Mouse (Mus musculus) urinary bladder, adult 2 months (tissue): ENCODE data around the gene Nek2. TPM values are rescaled to one million over a fixed set of nuclear protein-coding genes. Genes with fewer than 3 reads are reported as not detected.

ENCODE experiments used
- DNase-seq: peaks from one replicate; pipeline ENCODE4 v3.0.0; 2022; ENCODE audit warnings: low spot score
- polyA plus RNA-seq: library from polyadenylated mRNA; depleted of rRNA; stranded (reverse); fragments of >200 nt; gene quantifications from 2 replicates; pipeline ENCODE4 v1.2.3, GENCODE M21; 2012; rRNA removed

Nek2 gene
- polyA plus RNA-seq, 1 experiment, result 0.81 TPM

DNA sequence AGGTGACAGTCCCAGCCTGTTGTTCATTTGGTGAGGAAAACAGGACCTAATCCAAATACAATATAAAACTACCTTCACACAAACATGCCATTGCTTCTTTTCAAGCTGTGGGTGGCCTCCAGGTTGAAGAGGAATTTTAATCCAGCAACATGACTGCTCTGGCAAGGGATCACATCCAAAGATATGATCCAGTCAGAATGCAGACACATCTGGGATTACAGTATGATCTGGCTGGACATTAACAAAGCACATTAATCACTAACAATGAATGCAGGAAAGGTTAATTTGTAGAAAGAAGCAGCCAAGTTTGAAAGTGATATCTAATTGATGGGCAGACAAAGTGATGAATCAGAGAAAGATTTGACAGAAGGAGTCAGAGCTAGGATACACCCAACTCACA lies 36.9 kb downstream of the Nek2 start:
- DNase-seq, result no peak

DNA sequence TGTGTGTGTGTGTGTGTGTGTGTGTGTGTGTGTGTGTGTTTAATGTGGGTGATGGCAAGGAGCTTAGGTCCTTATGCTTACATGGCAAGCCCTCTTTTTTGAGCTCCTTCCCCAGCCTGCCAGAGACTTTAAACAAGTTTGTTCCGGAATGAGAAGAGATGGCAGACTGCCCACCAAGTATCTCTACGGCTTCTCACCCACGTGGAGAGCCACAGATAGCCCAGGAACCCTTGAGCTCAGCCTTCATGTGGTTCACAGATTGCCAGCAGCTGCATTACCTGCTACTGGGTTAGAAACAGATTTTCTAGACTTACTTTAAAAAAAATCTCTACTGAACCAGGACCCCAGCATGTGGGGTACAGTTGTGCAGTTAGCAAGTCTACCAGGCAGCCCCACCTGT lies 38.6 kb downstream of the Nek2 start:
- no peak for DNase-seq

DNA sequence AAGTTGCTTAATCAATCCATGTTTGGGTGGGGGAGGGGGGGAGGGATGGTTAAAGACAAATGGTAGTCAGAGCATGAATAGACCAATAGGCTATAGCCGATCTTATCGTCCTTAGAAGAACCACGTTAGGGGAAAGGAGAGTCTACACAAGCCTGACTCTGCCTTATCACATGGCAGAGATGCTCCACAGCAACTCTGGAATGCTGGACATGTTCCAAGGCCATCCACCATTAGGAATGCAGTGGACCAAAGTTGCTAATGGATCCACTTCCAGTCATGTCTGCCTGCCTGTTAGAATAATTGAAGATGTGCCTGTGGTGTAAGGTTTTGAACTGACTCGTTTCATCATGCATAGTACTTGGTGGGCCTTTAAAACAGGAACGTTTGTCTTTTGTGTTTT lies 40.0 kb downstream of the Nek2 start:
- DNase-seq, result no peak

- no peak for DNase-seq
Measured at GRCm38 (mm10) chr1:191863833-191864550, 42.7 kb downstream of the Nek2 start.

DNA sequence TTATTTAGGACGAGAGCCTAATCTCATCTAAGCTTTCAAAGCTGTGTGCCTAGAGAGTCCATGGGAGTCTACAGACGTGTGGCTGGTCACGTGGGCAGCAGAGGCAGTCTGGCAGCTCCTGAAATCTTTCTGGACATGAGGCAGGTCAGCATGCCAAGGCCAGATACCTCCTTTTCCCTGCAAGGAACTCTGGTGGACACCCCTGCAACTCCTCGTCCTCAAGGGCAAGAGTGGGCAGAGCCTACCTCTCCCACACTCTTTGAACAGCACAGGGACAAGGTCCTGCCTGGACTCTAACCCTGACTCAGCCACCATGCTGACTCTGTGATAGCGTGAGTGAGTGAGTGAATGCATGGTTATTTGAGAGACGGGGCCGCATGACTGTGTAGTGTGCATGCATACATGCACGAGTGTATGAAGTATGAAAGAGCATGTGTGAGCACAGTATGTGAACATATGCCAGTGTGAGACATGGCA lies 43.3 kb downstream of the Nek2 start:
- no peak for DNase-seq

DNA sequence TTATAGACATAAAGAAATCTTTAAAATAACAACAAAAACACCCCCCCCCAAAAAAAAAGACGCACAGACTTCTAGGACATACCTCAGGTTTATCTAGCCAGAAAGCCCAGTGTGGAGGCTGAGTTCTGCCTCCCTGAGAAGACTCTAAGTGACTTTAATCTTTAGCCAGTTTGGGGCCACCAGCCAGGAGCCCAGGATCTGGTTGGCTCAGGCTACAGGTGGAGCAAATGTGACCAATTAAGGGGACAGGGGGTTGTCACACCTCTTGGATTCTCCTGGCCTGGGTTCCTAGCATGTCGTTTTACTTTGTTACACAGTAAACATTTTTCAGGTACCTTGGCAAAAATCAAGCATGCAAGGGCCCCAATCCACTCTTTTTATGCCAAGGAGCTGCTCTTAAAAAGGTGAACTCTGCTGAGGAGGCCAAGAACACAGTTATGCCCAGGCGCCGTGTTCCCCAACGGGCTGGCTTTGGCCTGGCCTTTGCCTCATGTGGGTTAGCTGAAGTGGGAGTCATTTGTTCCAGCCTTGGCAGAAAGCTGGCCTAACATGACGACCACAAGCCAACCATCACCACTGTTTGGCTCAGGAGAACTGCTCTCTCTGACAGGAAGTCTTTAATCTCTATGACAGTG lies 50.9 kb downstream of the Nek2 start:
- DNase-seq, result no peak

- DNase-seq, result no peak
Measured at GRCm38 (mm10) chr1:191875006-191875405, 53.8 kb downstream of the Nek2 start.

DNA sequence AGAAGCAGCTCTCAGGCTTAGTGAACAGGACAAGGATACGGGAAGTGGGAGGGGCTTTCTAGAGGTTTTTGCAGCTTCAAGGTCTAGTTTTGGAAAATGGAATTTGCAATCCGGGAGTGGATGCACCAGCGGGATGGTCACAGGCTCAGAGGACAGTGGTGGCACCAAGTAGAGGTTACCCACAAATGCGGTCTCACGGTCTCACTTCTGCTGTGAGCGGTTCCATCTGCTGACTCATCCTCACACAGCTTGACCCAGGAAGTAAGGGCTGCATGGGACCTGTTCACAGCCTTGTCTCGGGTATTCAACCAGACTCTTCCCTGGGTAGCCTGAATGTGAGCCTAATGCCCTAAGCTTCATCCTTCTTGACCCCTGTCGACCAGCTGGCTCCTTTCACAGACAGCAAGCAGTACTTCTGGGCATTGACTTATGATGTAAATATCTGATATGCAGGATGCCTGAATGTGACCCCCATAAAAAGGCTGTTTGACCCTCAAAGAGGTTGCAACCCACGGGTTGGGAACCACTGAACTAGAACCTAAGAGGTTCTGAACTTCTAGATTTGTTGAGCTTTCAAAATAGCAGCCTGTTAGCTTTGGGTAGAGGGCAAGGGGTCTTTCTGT lies 54.5 kb downstream of the Nek2 start:
- DNase-seq, result no peak

- DNase-seq, result no peak
Measured at GRCm38 (mm10) chr1:191877681-191878080, 56.4 kb downstream of the Nek2 start.

DNA sequence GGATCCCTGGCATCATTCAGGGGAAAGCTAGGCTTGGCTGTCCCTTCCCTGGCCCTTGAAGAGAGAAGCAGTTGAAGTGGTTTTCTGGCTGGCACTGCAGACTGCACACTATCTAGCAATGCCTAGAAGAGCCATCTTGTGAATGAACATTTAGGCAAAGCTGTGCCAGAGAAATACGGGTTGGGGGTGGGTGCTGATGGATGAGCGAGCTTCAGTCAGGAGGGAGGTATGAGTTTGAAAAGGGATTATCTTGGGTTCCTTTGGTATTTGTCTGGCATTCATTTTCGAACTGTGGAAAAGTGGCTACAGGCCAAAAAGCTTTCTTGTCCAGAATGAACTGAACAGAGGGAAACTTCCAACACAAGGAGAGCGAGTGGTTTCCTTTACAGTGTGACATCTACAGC lies 57.3 kb downstream of the Nek2 start:
- no peak for DNase-seq

DNA sequence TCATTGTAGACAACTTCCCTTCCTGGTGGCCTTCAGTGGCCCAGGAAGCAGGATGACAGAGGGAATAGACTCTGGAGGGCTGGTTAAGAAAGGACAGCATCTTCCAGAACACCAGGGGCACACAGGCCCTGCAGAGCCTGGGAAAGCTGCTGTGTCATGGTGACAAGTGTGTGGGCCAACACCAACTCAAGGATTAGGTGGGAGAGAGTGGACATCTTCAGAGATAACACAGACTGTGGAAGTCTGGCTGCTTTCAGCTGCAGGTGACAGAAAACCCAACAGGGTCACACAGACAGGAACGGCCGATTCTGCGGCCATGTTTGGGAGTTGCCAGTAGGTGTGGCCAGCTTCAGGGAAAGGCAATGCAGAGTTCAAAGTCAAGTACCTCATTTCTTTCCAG lies 59.0 kb downstream of the Nek2 start:
- no peak for DNase-seq

DNA sequence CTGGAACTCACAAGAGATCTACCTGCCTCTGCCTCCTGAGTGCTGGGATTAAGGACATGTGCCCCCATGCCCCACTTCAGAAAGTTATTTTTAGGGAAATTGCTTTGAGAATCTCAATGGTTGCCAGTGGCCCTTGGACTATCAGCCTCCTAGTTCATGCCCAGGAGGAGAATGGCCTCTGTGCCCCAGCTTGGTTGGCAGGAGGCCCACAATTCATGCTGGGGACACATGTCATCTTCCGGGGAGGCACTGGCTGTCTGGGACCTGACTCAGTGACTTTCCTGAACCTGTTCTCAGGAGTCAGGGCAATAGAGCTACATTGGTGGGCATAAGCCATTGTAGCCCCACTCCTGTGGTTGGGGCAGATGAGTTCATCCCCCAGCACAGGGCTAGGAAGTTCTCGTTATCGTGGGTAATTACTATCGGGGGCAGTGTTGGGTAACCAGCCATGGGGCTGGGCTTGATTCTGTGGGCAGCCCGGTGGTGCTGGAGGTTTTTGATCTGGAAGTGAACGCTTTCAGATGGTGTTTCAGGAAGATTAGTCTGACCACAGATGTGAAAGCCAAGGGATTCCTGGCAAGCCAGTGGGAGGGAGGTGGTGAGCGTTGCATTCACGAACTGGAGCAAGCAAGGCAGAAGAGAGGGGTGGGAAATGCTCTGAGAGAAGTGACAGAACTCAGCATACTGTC lies 59.8 kb downstream of the Nek2 start:
- no peak for DNase-seq

DNA sequence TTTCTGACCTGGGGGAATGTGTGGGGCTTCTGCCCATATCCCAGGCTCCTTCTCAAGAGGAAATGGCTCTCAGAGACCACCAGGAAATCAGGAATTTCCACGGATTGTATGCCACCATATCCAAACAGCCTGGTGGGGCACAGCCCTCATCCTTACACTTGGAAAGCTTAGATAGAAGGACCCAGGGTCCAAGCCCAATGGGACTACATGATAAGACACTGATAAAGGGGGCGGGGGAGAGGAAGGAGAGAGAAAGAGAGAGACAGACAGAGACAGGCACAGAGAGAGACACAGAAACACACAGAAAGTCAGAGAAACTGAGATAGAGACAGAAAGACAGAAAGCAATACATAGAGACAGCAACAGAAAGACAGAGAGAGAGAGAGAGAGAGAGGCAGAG lies 60.4 kb downstream of the Nek2 start:
- DNase-seq, result no peak

Other genes with a start within 250 kb of the Nek2 start
- gene Dtl, start 245.9 kb upstream of the Nek2 start, polyA plus RNA-seq, result 0.72 and 1.0 TPM in 2 replicates
- 22.1 and 24.1 TPM in 2 replicates for gene Ints7, start 245.8 kb upstream of the Nek2 start, polyA plus RNA-seq
- 30.0 and 33.1 TPM in 2 replicates for gene Lpgat1, start 103.6 kb upstream of the Nek2 start, polyA plus RNA-seq
- 11.2 and 12.6 TPM in 2 replicates for gene Slc30a1, start 85.3 kb downstream of the Nek2 start, polyA plus RNA-seq
- 0.06 and 0.10 TPM in 2 replicates for gene Rd3, start 155.9 kb downstream of the Nek2 start, polyA plus RNA-seq